Mouse (Mus musculus): Measurements from ENCODE around the gene Rasal1.

Rasal1 gene

GRCm38 (mm10) chr5:120694695-120695074 is 46.1 kb downstream of the Rasal1 start:
- no peak for DNase-seq (ENCODE audit: low spot score in 2 of 2)

DNA sequence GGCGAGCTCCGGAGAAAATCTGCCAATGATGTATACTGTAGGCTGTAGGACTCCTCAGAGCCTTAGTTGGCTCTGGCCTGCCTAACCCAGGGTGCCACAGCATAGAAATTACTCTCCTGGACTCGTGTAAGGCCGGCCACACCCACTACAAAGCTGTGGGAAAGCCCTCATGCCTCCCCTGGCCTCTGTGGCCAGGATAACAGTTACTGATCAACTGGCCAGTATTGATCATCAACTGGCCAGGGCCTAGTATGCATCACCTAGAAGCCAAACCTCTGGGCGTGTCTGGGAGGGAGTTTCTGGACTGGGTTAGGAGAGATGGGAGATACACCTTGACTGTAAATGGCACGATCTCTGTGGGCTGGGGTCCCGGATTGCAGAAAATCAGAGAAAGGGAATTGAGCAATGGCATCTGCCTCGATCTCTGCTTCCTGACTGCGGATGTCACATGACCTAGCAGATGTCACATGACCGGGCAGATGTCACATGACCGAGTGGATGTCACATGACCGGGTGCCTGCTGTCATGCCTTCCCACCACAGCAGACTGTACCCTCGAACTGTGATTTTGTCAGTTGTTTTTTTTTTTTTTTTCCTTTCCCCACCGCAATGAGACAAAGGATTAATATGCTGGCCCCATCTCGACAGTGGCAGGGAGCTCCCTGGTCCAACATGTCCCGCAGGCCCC is 47.6 kb downstream of the Rasal1 start:
- DNase-seq (ENCODE audit: low spot score in 2 of 2): no peak

DNA sequence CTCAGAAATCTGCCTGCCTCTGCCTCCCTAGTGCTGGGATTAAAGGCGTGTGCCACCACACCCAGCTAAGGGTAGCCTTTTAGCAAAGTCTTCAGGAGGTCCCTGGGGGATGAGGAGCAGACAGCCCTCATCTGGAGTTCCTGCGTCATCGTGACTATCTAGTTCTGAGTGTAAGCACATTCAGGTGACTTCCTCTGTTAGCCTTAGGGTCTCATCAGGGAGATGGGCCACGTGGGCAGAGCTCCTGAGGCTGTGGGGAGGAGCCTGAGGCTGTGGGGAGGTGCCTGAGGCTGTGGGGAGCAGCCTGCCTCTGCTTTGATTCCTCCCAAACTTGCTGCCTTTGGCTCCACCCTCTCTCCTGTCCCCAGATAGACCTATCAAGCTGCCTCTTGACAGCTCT is 48.3 kb downstream of the Rasal1 start:
- no peak for DNase-seq (ENCODE audit: low spot score in 2 of 2)

DNA sequence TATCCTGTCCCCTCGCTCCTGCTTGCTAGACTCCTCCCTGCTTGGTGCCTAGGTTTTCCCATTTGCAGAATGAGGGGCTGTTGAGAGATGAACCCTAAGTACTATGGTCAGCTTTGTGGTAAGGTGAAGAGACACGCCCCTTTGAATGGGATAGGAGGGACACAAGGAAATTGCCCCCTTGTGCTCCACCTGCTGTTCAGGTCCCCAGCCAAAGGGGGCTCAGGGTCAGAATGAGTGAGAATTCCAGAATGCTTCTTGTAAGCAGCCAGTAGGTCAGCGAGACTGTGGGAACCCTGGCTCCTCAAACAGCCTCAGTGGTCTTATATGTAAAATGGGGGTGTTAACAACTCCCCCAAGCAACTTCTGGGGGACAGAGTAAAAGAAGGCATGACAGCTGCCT is 49.6 kb downstream of the Rasal1 start:
- DNase-seq (ENCODE audit: low spot score in 2 of 2): no peak

DNA sequence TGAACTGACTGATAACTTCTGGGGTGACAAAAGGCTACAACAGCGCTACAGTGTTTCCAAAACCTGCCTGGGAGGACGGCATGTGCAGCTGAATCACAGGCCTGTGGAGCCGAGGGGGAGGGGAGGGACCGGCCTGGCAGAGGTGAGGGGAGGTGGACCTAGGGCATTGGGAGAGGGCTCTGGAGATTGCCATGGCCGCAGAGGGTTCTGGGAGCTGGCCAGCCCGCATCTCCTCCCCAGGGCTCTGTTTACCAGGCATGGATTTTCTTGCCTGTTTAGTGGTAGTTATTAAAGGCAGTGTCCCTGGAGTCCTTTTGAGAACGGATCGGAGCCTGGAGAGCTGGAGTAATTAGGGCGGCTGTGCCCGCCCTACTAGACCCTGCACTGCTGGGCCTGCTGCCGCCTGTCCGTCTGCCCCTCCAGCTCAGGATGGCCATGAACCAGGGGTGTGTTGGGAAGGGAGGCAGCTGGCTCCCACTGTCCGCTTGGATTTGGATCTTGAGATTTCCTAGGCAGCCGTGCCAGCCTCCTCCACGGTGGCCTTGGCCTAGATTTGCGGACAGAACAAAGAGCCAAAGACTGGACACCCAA is 50.3 kb downstream of the Rasal1 start:
- no peak for DNase-seq (ENCODE audit: low spot score in 2 of 2)

DNA sequence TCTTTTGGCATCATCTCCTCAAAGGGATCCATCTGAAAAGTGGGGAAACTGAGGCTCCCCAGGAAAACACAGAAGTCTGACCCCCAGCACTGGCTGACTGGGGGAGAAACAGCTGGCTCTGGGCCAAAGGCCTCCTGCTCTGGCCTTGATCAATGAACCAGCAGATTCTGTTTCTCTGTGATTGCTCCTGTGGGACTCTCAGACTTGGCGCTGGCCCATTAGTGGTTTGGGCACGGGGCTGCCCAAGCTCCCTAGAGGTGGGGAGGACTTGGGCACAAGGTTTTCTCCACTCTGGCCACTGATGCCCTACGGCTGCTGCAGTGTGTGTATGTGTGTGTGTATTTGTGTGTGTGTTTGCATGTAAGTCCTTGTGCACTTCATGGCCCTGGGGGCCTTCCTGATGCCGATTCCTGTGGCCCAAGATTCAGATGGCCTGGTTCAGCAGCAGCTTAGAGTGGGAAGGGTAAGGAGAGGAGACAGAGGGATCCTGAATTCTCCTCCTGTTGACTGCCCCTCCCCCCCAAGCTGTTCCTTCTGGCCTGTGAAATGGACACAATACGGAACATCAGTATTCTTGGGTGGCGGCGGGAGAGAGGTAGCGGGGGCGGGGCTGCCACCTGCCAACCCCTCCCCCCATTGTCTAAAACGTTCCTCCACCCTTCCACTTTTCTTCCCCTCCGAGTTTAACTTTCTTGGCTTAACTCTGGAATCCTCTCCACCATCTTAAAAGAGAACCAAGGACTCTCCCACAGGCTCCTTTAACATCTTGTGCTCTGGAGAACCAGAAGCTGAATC is 52.6 kb downstream of the Rasal1 start:
- DNase-seq (ENCODE audit: low spot score in 2 of 2): no peak

- no peak for DNase-seq (ENCODE audit: low spot score in 2 of 2)
Measured at GRCm38 (mm10) chr5:120702421-120702820, 53.8 kb downstream of the Rasal1 start.

DNA sequence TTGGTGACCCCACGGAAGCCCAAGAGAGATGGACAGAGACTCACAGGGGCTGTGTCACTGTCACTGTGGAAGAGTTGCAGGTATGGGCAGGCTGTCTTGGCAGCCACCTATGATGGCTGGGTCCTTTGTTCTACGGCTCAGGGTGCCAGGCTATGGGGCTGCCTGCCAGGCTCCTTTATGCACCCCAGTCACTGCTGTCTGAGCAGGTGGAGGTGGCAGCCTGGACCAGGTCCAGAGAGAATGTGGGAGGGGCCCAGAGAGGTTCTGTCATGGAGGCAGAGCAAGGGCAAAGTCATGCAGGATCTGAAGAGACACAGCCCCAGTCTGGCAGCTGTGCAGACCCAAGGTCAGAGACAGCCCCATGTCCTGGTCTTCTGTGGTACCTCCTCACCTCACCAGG is 54.4 kb downstream of the Rasal1 start:
- DNase-seq (ENCODE audit: low spot score in 2 of 2): no peak

- no peak for DNase-seq (ENCODE audit: low spot score in 2 of 2)
Measured at GRCm38 (mm10) chr5:120703660-120704059, 55.0 kb downstream of the Rasal1 start.

DNA sequence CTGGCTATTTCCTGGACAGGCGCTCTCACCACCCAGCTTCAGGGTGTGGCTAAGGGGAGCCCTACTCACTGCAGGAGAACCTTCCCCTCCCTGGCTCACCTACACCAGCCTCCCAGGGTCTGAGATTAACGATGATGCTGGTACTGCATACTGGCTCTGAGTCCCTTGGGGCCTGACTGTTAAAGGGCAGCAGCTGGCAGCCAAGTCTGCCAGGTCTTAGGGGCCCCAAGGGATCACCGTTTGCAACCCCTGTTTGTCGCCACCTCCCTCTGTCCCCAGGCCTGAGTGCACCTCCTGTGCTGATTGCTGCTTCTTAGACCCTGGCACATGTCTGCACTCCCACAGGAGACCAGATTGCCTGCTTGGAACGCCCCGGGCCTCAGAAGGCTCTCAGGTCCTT is 55.8 kb downstream of the Rasal1 start:
- no peak for DNase-seq (ENCODE audit: low spot score in 2 of 2)

DNA sequence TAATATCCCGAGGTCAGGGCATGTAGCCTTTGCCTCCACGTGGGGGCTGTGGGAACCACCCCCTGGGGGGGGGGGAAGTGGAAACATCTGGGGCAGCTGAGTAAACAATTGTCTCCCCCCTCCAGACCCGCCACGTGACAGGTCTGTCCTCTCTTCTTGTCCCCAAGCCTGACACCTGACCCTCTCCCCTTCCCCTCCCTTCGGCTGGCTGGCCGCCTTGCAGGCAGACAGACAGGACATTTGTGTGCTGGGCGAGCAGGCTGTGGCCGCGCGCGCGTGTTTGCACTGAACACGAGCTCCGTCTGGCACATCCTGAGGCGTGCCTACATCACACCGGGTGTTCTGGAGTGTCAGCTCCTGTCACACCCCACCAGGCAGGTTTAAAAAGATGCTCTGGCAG is 57.9 kb downstream of the Rasal1 start:
- DNase-seq (ENCODE audit: low spot score in 2 of 2): no peak

DNA sequence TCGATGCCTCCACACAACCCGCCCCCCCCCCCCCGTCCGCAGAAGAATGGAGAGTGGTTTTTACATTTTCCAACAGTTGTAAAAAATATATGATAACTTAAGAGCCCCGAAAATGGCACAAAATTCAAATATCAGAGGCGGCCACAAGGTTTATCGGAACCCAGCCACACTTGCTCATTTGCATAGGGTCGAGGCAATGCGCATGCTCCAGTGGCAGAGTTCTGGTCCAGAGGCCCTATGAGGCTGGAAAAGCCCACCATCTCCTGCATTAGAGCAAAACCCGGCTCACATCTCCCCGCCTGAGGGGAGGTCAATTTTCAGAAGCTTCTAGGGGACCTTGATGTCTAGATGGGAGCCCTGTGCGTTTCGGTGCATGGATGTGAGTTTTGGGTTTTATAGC is 58.4 kb downstream of the Rasal1 start:
- DNase-seq (ENCODE audit: low spot score in 2 of 2): no peak

- DNase-seq (ENCODE audit: low spot score in 2 of 2): no peak
Measured at GRCm38 (mm10) chr5:120710161-120710825, 61.7 kb downstream of the Rasal1 start.

DNA sequence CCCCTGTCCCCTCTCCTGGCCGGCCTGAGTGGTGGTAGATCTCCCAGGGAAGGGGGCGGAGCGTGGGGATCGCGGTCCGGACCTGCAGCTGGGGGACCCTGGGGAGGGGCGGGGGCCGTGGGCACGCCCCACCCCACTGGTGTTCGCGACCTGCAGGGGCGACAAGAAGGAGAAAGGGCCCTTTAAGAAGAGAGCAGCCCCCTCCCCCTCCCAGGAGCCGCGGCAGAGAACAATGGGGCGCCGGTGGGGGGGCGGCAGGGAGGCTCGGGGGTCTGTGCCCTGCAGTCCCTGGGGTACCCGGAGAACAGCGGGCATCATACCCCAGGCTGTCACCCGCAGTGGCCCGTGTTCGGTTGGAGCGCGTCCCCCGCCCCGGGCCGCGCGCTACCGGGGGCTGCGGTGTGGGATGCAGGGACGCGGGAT is 62.2 kb downstream of the Rasal1 start:
- no peak for DNase-seq (ENCODE audit: low spot score in 2 of 2)

DNA sequence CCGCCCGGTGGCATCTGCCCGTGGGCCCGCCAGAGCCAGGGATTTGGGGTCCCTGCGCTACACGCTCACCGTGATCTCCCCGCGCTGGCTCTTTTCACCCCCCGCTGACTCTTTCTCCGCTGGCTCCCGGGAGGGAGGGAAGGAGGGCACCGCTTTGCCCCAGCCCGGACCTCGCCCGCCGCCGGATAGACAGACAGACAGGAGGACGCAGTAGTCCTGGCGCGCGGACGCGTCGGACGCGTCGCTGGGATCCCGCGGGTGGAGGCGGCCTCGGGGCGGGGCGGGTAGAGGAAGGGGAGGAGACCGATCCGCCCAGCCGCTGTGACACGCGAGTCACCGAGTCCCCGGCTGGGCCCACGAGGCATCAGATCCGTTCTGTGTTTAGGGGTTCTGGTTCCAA is 62.8 kb downstream of the Rasal1 start:
- DNase-seq (ENCODE audit: low spot score in 2 of 2): no peak

DNA sequence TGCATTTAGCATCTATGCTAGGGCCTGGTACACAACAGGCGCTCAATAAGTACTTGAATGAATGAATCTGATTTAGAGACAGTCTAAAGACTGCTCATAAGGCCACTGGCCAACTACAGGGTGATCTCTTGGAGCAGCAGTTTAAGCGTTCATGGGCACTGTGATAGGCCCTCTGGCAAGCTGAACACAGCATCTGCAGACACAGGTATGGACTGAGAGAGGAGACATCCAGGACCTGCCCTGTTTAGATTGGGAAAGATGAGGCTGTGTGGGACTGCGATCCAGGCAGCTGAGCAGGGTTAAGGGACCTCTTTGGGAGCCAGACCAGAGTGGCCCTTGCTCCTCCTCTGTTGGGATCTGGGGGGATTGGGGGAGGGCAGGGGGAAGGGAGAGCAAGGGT is 63.2 kb downstream of the Rasal1 start, which contains the start of gene Dtx1:
Gene Dtx1 (minus strand): TSS at position 101 of the 400 bp plus-strand sequence.
- DNase-seq (ENCODE audit: low spot score in 2 of 2): no peak

- DNase-seq (ENCODE audit: low spot score in 2 of 2): no peak
Measured at GRCm38 (mm10) chr5:120712721-120713120, 64.1 kb downstream of the Rasal1 start.

DNA sequence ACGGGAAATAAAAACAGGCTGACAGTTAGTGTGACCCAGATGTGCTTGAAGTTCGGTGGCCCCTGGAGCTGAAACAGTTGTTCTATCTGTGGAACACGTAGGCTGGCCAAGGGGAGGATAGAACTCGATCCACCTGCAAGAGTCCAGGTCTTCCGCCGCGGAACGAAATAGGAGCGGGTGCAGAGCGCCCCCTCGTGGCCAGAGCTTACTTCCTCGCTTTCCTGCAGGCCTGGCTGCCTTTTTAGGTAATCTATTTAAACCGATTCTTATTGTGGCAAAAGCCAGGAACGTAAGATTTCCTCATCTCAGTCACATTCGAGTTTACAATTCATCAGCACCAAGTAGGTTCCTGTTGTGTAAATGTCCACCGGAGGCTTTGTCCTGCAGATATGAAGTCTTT is 65.7 kb downstream of the Rasal1 start:
- peak in 1 of 2 experiments; percentile 50 for DNase-seq (ENCODE audit: low spot score in 2 of 2)

DNA sequence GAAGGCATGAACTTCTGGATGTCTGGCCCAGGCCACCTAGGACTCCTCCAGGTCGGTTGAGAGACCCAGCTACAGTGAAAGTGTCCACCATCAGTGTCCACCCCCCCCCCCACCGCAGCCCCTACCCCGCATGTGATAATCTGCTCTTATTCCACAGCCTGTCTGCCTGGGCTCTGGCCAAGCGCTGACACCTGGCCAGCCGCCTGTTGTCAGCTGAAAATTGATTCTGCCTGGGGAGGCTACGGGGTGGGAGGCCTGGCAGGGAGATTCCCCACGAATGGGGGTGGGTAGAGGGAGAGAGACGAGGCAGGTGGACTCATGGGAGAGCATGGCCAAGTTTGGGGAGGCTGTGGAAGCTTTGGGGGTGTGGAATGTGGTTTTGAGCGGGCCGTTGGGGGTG is 68.5 kb downstream of the Rasal1 start:
- no peak for DNase-seq (ENCODE audit: low spot score in 2 of 2)

GRCm38 (mm10) chr5:120718600-120719378 is 70.2 kb downstream of the Rasal1 start:
- no peak for DNase-seq (ENCODE audit: low spot score in 2 of 2)

GRCm38 (mm10) chr5:120721005-120721404 is 72.4 kb downstream of the Rasal1 start:
- no peak for DNase-seq (ENCODE audit: low spot score in 2 of 2)
